Mouse (Mus musculus): ENCODE measurements at regions not wholly inside any gene's neighbourhood (a gene's known extent, or its start where the extent isn't known, plus 50 kb on each side); places are given as distances from the start of the nearest gene placed in this dataset.
"Not testable (repeated sequence)": the region's sequence is repeated elsewhere in the genome, so short reads cannot be mapped to it uniquely, and the experiment has no call there.

- no peak overlapping the region for H3K27ac ChIP-seq
- no peaks in the 10 kb centered on the region for H3K27me3 ChIP-seq
- no peaks in the 10 kb centered on the region for H3K9me3 ChIP-seq
- H3K4me1 ChIP-seq: no peaks in the 10 kb centered on the region
- H3K36me3 ChIP-seq: no peaks in the 10 kb centered on the region
- 45% methylated on average over 6 of the region's 6 CpGs for WGBS
- H3K9ac ChIP-seq: no peak overlapping the region
- H3K4me2 ChIP-seq: no peak overlapping the region
- peak; percentile 77; the same call in 1 of the 2 replicates for ATAC-seq (ENCODE audit: borderline replicate concordance, extremely low read depth, low FRiP score, low TSS enrichment)
- no peak overlapping the region for H3K4me3 ChIP-seq
Observed at GRCm38 (mm10) chr5:17210723-17211245, 162.2 kb upstream of the Speer4f2 start.

- ATAC-seq (ENCODE audit: borderline replicate concordance, extremely low read depth, low FRiP score, low TSS enrichment); H3K27ac ChIP-seq: not testable (repeated sequence)
Observed at GRCm38 (mm10) chr5:17223542-17223941, 149.4 kb upstream of the Speer4f2 start.

GRCm38 (mm10) chr5:17247732-17248606 lies 125.0 kb upstream of the Speer4f2 start:
- Histone ChIP-seq H3K27ac (no peak overlapping the region), H3K9ac (no peak overlapping the region), H3K4me3 (no peak overlapping the region), H3K9me3 (no peaks in the 10 kb centered on the region), H3K4me2 (no peak overlapping the region), H3K36me3 (no peaks in the 10 kb centered on the region), H3K4me1 (no peaks in the 10 kb centered on the region), H3K27me3 (no peaks in the 10 kb centered on the region)
- ATAC-seq (ENCODE audit: borderline replicate concordance, extremely low read depth, low FRiP score, low TSS enrichment): no peak
- 73% methylated on average over 5 of the region's 5 CpGs for WGBS

More at GRCm38 (mm10) chr5:17223542-17223941, 149.4 kb upstream of the Speer4f2 start:
- H3K9me3 ChIP-seq, H3K27me3 ChIP-seq, H3K9ac ChIP-seq, H3K4me1 ChIP-seq, H3K36me3 ChIP-seq, H3K4me2 ChIP-seq, H3K4me3 ChIP-seq: not testable (repeated sequence)
- WGBS: 56% methylated on average over 1 of the region's 1 CpGs

GRCm38 (mm10) chr5:17260541-17261325 lies 112.2 kb upstream of the Speer4f2 start:
- Histone ChIP-seq H3K27me3 (no peaks in the 10 kb centered on the region), H3K4me2 (no peak overlapping the region), H3K27ac (no peak overlapping the region), H3K4me1 (no peaks in the 10 kb centered on the region), H3K9me3 (no peaks in the 10 kb centered on the region), H3K4me3 (no peak overlapping the region), H3K36me3 (no peaks in the 10 kb centered on the region), H3K9ac (no peak overlapping the region)
- no peak for ATAC-seq (ENCODE audit: borderline replicate concordance, extremely low read depth, low FRiP score, low TSS enrichment)
- 66% methylated on average over 2 of the region's 2 CpGs for WGBS

GRCm38 (mm10) chr5:17262126-17262525 lies 110.9 kb upstream of the Speer4f2 start:
- H3K9me3 ChIP-seq: no peaks in the 10 kb centered on the region
- no peaks in the 10 kb centered on the region for H3K27me3 ChIP-seq
- WGBS: 55% methylated on average over 1 of the region's 1 CpGs
- H3K36me3 ChIP-seq: no peaks in the 10 kb centered on the region
- H3K4me2 ChIP-seq: no peak overlapping the region
- no peaks in the 10 kb centered on the region for H3K4me1 ChIP-seq
- ATAC-seq (ENCODE audit: borderline replicate concordance, extremely low read depth, low FRiP score, low TSS enrichment): no peak
- H3K9ac ChIP-seq: no peak overlapping the region
- H3K4me3 ChIP-seq: no peak overlapping the region
- H3K27ac ChIP-seq: no peak overlapping the region

- Histone ChIP-seq H3K36me3 (no peaks in the 10 kb centered on the region), H3K27me3 (no peaks in the 10 kb centered on the region), H3K4me2 (no peak overlapping the region), H3K9me3 (no peaks in the 10 kb centered on the region), H3K27ac (peak overlapping the region; percentile 72), H3K4me3 (no peak overlapping the region), H3K9ac (no peak overlapping the region), H3K4me1 (peaks cover 11% of the 10 kb centered on the region)
- WGBS: 49% methylated on average over 2 of the region's 2 CpGs
- ATAC-seq (ENCODE audit: borderline replicate concordance, extremely low read depth, low FRiP score, low TSS enrichment): no peak
Observed at GRCm38 (mm10) chr5:17271153-17271552, 101.8 kb upstream of the Speer4f2 start.

- H3K4me1 ChIP-seq: peaks cover 11% of the 10 kb centered on the region
- H3K9ac ChIP-seq: no peak overlapping the region
- 58% methylated on average over 3 of the region's 3 CpGs for WGBS
- H3K27me3 ChIP-seq: no peaks in the 10 kb centered on the region
- ATAC-seq (ENCODE audit: borderline replicate concordance, extremely low read depth, low FRiP score, low TSS enrichment): peak; percentile 78; the same call in 1 of the 2 replicates
- peak overlapping the region; percentile 72 for H3K27ac ChIP-seq
- H3K9me3 ChIP-seq: no peaks in the 10 kb centered on the region
- no peak overlapping the region for H3K4me3 ChIP-seq
- H3K36me3 ChIP-seq: no peaks in the 10 kb centered on the region
- 0 out of 2 replicates have a peak overlapping the region, but pooled peaks have one; percentile 5 for H3K4me2 ChIP-seq
Observed at GRCm38 (mm10) chr5:17271722-17272479, 101.1 kb upstream of the Speer4f2 start.

- no peak for ATAC-seq (ENCODE audit: borderline replicate concordance, extremely low read depth, low FRiP score, low TSS enrichment)
- 98% methylated on average over 2 of the region's 2 CpGs for WGBS
- Histone ChIP-seq H3K27ac (no peak overlapping the region), H3K9me3 (no peaks in the 10 kb centered on the region), H3K27me3 (no peaks in the 10 kb centered on the region), H3K4me1 (peaks cover 11% of the 10 kb centered on the region), H3K9ac (no peak overlapping the region), H3K4me3 (no peak overlapping the region), H3K4me2 (no peak overlapping the region), H3K36me3 (no peaks in the 10 kb centered on the region)
Observed at GRCm38 (mm10) chr5:17275346-17275745, 97.6 kb upstream of the Speer4f2 start.

GRCm38 (mm10) chr5:17276782-17277578 lies 96.0 kb upstream of the Speer4f2 start:
- Histone ChIP-seq H3K4me2 (no peak overlapping the region), H3K36me3 (no peaks in the 10 kb centered on the region), H3K27ac (no peak overlapping the region), H3K9ac (no peak overlapping the region), H3K27me3 (no peaks in the 10 kb centered on the region), H3K4me3 (no peak overlapping the region), H3K4me1 (peaks cover 5% of the 10 kb centered on the region), H3K9me3 (no peaks in the 10 kb centered on the region)
- ATAC-seq (ENCODE audit: borderline replicate concordance, extremely low read depth, low FRiP score, low TSS enrichment): no peak
- WGBS: 71% methylated on average over 3 of the region's 3 CpGs

GRCm38 (mm10) chr5:17280203-17280602 lies 92.8 kb upstream of the Speer4f2 start:
- 80% methylated on average over 4 of the region's 4 CpGs for WGBS
- H3K9ac ChIP-seq: no peak overlapping the region
- no peak for ATAC-seq (ENCODE audit: borderline replicate concordance, extremely low read depth, low FRiP score, low TSS enrichment)

GRCm38 (mm10) chr5:17280951-17281350 lies 92.0 kb upstream of the Speer4f2 start:
- Histone ChIP-seq H3K27me3 (no peaks in the 10 kb centered on the region), H3K9ac (no peak overlapping the region), H3K4me3 (no peak overlapping the region), H3K4me1 (no peaks in the 10 kb centered on the region), H3K4me2 (no peak overlapping the region), H3K9me3 (no peaks in the 10 kb centered on the region), H3K36me3 (no peaks in the 10 kb centered on the region), H3K27ac (no peak overlapping the region)
- WGBS: 92% methylated on average over 2 of the region's 2 CpGs
- no peak for ATAC-seq (ENCODE audit: borderline replicate concordance, extremely low read depth, low FRiP score, low TSS enrichment)

More at GRCm38 (mm10) chr5:17280203-17280602, 92.8 kb upstream of the Speer4f2 start:
- Histone ChIP-seq H3K4me2 (no peak overlapping the region), H3K27ac (no peak overlapping the region), H3K4me1 (no peaks in the 10 kb centered on the region), H3K27me3 (no peaks in the 10 kb centered on the region), H3K36me3 (no peaks in the 10 kb centered on the region), H3K9me3 (no peaks in the 10 kb centered on the region), H3K4me3 (no peak overlapping the region)

Measured in lung, embryonic 15.5 days (tissue).